Mouse (Mus musculus) E14TG2a.4 (cell line): ENCODE data around the gene Shd.

Experiments
- H3K27me3 ChIP-seq: 2 replicates; pipeline ENCODE4 v1.6.1; 2014; ENCODE audit warnings: low read length, control low read depth; ENCODE audit not compliant: insufficient read depth
- H3K36me3 ChIP-seq: 2 replicates; pipeline ENCODE4 v1.6.1; 2014; ENCODE audit warnings: low read length, control low read depth; ENCODE audit not compliant: insufficient read depth
- H3K4me1 ChIP-seq: replicated peaks from 2 replicates; pipeline ENCODE4 v1.6.1; 2014; ENCODE audit warnings: low read depth, low read length, control low read depth
- H3K4me3 ChIP-seq: replicated peaks from 2 replicates; pipeline ENCODE4 v1.5.1; 2014; ENCODE audit warnings: mild to moderate bottlenecking, low read length
- H3K9me3 ChIP-seq: 2 replicates; pipeline ENCODE4 v1.6.1; 2014; ENCODE audit warnings: low read length, control low read depth
- CTCF ChIP-seq: conservative IDR thresholded peaks from 2 replicates; pipeline ENCODE4 v1.5.1; 2014; ENCODE audit warnings: low read length
- NANOG ChIP-seq: IDR thresholded peaks from 2 replicates; pipeline ENCODE4 v1.6.1; 2014; ENCODE audit warnings: borderline replicate concordance, low read length, mixed read lengths
- POU5F1 ChIP-seq: IDR thresholded peaks from 2 replicates; pipeline ENCODE4 v1.6.1; 2014; ENCODE audit warnings: low read length, borderline replicate concordance

The Shd gene

DNA sequence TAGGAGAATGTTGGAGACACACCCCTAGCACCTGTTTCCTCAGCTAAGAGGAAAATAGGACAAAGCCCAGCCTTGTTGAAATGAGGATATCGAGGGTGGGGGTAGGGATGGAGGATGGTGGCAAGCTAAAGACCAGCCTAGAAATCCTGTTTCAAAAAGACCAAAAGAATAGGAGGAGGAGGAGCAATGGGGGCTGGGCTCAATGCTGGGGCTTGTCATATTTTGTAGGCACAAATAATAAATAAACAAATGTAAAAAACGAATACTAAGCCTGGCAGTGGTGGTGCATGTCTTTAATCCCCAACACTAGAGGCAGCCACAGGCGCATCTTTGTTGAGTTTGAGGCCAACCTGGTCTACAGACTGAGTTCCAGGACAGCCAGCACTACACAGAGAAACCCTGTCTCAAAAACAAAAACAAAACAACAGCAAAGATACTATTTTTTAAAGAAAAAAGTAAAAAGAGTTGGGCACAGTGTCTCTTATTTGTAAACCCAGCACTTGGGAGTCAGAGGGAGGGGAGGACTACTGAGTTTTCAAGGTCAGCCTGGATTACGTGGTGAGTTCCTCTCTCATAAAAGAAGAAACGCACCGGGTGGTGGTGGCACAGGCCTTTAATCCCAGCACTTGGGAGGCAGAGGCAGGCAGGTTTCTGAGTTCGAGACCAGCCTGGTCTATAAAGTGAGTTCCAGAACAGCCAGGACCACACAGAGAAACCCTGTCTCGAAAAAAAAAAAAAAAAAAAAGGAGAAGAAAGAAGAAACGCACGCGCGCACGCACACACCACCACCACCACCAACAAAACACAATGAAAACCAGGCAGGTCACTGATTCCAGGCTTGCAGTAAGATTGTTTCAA lies 12.3 kb upstream of the Shd start:
- peaks cover 67% of the 10 kb centered on the region for H3K4me1 ChIP-seq
- H3K4me3 ChIP-seq: peak overlapping the region; percentile 84

GRCm38 (mm10) chr17:55958584-55958886 lies 11.7 kb upstream of the Shd start:
- Histone ChIP-seq H3K4me3 (peak overlapping the region; percentile 84), H3K36me3 (peaks cover 35% of the 10 kb centered on the region), H3K27me3 (no peaks in the 10 kb centered on the region), H3K9me3 (no peaks in the 10 kb centered on the region), H3K4me1 (peaks cover 68% of the 10 kb centered on the region)
- TF ChIP-seq CTCF: no peak
- no peak for TF ChIP-seq NANOG
- no peak for TF ChIP-seq POU5F1

More for the DNA sequence above, 12.3 kb upstream of the Shd start:
- no peak for TF ChIP-seq NANOG
- TF ChIP-seq POU5F1: no peak
- TF ChIP-seq CTCF: no peak
- no peaks in the 10 kb centered on the region for H3K9me3 ChIP-seq
- H3K36me3 ChIP-seq: peaks cover 29% of the 10 kb centered on the region
- H3K27me3 ChIP-seq: no peaks in the 10 kb centered on the region

DNA sequence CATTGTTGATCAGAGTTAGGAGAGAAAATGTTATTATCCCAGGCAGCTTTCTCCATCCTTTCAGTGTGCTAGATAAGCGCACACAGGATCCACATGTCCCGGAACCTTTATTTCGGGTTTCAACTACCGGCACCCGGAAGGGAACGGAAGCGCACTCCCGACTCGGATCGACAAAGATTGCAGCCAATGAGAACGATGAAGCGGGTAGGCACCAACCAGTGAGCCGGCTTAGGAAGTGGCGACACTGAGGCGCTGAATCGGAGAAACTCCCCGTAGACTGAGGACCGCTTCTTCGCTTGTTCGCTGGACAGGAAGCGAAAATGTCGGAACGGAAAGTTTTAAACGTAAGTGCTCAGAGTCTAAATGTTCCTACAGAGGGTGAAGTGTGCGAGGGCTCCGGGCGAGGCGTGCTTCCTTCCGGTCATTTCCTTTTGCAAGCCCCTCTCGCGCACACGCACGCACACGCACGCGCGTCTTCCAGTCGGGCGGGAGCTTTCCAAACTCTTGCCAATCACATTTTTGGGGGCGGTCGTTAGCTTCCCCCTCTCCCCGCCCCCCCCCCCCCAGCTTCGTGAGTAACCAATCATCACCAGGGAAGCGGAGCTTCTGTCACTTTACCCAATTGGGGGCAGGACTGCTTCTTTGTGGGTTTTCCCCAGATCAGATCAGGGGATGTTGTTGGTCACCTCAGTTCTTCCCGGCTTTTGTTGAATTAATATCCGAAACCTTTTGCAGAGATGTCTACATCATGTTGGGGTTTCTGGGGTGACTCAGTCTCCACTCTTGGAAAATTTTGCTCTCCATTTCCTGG lies 11.1 kb upstream of the Shd start, which contains the start of gene Yju2:
Gene Yju2 (plus strand): TSS at position 182 of the 811 bp plus-strand sequence.
- no peak for TF ChIP-seq NANOG
- no peak for TF ChIP-seq CTCF
- no peak for TF ChIP-seq POU5F1
- H3K4me1 ChIP-seq: peaks cover 67% of the 10 kb centered on the region
- H3K9me3 ChIP-seq: no peaks in the 10 kb centered on the region
- H3K4me3 ChIP-seq: peak within 1 kb of the TSS; percentile 84
- H3K27me3 ChIP-seq: no peaks in the 10 kb centered on the region
- peaks cover 39% of the 10 kb centered on the region for H3K36me3 ChIP-seq

DNA sequence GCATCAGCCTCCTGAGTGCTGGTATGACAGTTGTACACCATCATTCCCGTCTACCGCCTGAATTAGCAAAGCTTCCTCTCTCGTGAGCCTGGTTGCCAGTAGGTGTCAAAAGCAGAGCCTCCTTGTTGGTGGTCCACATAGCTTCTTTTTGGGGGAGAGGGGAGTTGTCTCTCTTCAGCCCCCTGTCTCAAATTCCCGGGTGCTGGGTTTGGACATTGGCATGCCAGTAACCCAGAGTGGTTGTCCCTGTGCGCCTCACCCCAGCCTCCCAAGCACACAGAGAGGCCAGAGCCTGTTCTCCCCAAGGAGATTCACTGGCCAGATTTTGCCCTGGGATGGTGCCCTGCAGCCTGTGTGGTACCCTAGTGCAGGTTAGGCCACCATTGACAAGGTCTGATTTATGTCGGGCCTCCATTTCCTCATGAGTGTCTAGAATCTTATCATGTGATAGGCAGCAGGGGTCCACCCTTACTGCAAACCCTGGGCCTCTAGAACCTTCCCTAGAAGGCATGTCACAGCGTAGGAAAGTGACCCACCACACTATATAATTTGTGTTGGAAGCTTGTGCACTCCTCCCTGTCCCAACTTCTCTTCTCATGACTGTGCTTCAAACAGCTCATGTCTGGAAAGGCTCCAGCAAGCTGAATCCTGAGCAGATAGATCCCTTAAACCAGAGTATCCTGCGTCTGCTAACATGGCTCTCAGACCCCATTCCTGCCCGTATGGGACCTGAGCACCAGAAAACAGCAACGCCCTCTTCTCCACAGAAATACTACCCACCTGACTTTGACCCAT lies 10.1 kb upstream of the Shd start:
- Histone ChIP-seq H3K9me3 (no peaks in the 10 kb centered on the region), H3K36me3 (peaks cover 49% of the 10 kb centered on the region), H3K27me3 (no peaks in the 10 kb centered on the region), H3K4me3 (peak overlapping the region; percentile 84), H3K4me1 (peaks cover 66% of the 10 kb centered on the region)
- TF ChIP-seq POU5F1: no peak

DNA sequence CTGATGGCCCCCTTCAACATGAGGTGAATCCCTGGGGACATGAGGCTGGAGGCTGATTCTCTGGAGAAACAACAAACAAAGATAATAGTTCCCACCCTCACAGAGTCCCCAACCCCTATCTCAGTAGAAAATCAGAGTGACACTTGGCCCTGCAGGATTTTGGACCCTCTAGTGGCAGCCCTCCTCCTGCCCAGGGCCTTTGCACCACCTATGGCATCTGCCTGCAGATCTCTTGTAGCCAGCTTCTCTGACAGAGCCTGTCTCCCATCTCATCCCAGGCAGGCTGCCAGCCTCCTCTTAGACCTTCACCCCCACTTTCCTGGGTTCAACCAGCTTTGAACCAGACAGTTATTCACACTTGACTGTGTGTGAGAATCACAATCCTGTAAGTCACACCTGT lies 9.5 kb upstream of the Shd start:
- Histone ChIP-seq H3K27me3 (no peaks in the 10 kb centered on the region), H3K36me3 (peaks cover 55% of the 10 kb centered on the region), H3K4me1 (peaks cover 60% of the 10 kb centered on the region), H3K9me3 (no peaks in the 10 kb centered on the region), H3K4me3 (no peak overlapping the region)
- TF ChIP-seq CTCF (no peak), NANOG (no peak), POU5F1 (no peak)

DNA sequence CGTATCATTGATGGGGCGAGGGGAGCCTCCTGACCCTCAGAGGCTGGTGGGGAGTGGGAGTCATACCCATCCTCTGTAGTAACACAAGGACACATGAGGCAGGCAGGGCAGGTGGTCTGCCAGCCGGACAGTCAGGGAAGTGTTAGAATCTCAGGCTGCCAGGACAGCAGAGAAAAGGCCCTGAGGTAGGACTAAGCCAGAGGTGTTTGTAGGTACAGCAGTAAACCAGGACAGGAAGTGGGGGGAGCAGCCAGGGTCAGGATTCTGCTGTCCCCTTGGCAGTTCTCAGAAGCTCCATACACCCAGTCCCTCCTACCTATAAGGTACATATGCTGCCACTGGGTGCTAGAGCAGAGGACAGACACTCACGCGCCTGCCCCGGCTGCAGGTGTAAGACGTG lies 8.6 kb upstream of the Shd start:
- Histone ChIP-seq H3K36me3 (peaks cover 63% of the 10 kb centered on the region), H3K27me3 (no peaks in the 10 kb centered on the region), H3K4me1 (peaks cover 54% of the 10 kb centered on the region), H3K4me3 (no peak overlapping the region), H3K9me3 (no peaks in the 10 kb centered on the region)
- no peak for TF ChIP-seq POU5F1
- TF ChIP-seq CTCF: no peak
- TF ChIP-seq NANOG: no peak

GRCm38 (mm10) chr17:55963171-55963570 lies 7.1 kb upstream of the Shd start:
- Histone ChIP-seq H3K4me3 (no peak overlapping the region), H3K27me3 (no peaks in the 10 kb centered on the region), H3K36me3 (peaks cover 79% of the 10 kb centered on the region), H3K9me3 (no peaks in the 10 kb centered on the region), H3K4me1 (peaks cover 41% of the 10 kb centered on the region)
- TF ChIP-seq NANOG (no peak), CTCF (no peak), POU5F1 (no peak)

DNA sequence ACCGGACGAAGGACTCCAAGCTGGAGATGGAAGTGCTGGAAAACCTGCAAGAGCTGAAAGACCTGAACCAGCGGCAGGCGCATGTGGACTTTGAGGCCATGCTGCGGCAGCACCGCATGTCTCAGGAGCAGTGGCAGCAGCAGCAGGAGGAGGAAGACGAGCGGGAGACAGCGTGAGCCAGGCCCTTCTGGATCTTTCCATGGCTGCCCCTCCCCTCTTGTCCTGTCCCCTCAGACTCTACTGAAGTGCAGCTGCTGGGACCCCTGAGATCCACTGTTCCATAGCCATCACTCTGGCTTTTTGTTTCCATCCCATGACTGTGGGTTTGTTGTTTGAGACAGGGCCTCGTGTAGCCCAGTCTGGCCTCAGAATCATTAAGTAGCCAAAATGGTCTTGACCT lies 5.8 kb upstream of the Shd start:
- Histone ChIP-seq H3K4me1 (peaks cover 38% of the 10 kb centered on the region), H3K4me3 (no peak overlapping the region), H3K9me3 (no peaks in the 10 kb centered on the region), H3K36me3 (peaks cover 84% of the 10 kb centered on the region), H3K27me3 (peaks cover 4% of the 10 kb centered on the region)
- TF ChIP-seq CTCF (no peak), NANOG (no peak), POU5F1 (no peak)
